Mouse (Mus musculus) Muller cell, postnatal 12 days (primary cell): ENCODE data around the gene Cd276.
A peak's percentile ranks its signal among the peaks of the same experiment; 100 is the strongest.

Experiments
- DNase-seq: peaks from one replicate; pipeline ENCODE4 v3.0.0-alpha.2; 2015; ENCODE audit errors: inconsistent ontology term

Gene Cd276

DNA sequence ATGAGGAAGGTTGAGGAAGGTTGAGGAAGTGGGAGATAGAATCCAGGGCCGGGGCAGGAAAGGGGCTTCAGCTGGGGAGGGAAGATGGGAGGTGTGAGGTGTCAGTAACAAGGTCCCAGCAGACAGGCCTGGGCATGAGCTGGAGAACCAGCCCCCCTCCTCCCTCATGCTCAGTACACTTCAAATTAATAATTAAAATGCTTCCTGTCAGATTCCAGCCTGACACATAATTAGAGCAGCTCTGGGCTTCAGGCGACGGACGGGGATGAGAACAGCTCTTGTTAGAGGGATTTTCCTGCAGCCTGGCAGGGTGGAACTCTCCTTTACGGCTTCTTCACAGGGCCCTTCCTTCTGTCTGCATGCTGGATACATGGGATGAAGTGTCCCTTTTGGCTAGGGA is 41.5 kb downstream of the Cd276 start:
- peak; percentile 75 for DNase-seq

DNA sequence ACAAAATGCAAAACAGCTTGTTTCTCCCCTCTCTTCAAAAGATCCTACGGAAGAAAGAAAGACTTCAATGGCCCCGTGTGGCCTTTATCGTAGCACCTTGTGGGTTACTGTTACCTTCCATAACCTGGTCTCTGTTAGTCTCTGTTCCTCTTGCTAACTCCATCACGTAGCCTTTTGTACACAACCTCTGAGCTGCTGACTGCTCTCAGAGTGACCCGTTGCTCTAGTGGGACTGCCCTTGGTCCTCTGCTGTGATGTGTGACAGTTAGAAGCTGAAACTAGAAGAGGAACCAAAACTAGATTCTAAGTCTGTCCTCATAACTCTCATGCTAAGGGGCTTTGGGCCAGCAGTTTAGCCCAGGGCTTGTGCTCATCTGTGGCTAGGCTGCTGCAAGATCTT is 44.8 kb downstream of the Cd276 start:
- DNase-seq, result no peak

DNA sequence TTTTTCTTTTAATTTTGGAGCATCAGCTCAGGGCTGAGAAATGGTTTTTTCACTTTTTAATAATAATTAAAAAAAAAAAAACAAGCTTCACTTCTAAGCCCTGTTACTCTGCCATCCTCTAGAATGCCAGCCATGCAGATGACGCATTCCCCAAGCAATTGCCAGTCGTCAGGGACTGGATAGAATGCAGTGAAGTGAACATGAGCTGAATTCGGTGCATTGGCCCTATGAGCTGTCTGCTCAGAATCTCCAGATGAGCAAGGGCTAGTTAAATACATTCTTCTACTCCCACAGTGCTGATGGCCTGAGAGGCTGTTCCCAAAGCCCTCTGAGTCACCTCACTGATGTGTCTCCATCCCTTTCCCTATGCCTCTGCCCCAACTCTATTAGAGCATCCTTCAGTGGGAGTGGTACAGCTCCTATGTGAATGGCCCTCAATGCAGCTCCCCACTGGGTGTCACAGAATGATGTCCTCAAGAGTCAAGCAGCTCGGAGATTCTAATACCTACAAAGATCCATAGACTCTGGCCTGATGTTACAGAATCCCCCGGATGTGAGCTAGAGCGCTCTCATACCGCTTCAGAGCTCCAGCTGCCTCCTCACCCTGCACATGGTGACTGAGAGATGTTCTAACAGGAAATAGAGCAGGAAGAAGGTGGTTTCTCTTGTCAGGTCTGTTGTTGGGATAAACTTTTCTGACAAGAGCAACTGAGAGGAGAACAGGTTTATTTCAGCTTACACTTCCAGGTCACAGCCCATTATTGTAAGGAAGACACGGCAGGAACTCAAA is 47.8 kb downstream of the Cd276 start:
- DNase-seq, result peak; percentile 83

DNA sequence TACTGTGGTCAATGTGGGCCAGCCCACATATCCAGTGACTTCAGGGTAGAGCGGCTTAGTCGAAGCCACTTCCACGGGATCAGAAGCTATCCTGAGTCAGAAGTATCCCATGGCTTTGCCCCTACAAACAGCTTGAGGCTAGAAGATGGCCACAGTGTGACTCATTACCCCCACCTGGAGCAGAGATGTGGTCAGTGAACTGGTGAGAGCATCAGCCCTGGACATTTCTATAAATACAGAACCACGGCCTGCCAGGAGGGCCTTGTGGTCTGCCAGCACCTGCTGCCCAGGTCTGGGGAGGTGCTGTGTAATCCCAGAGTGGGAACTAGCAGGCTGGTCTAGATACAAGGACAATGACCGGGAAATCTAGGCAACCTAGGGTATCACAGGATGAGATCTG is 54.3 kb downstream of the Cd276 start:
- peak; percentile 40 for DNase-seq

DNA sequence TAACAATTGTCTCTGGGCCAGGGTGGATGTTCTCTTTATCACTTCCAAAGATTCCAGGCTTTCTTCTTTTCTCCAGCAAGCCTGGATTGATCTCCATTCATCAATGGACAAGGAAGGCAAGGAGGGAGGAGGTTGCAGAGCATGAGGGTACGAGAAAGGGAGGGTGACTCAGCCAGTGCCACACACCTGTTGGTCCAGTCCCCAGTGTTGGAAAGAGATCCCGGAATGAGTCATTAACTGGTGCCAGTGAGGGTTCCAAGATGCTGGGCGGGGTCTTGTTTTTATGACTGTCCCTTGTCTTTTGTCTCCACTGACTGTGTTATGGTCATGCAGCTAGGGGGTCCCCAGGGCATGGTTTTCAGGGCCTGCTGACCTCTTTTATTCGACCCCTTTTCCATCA is 57.3 kb downstream of the Cd276 start:
- DNase-seq, result no peak

DNA sequence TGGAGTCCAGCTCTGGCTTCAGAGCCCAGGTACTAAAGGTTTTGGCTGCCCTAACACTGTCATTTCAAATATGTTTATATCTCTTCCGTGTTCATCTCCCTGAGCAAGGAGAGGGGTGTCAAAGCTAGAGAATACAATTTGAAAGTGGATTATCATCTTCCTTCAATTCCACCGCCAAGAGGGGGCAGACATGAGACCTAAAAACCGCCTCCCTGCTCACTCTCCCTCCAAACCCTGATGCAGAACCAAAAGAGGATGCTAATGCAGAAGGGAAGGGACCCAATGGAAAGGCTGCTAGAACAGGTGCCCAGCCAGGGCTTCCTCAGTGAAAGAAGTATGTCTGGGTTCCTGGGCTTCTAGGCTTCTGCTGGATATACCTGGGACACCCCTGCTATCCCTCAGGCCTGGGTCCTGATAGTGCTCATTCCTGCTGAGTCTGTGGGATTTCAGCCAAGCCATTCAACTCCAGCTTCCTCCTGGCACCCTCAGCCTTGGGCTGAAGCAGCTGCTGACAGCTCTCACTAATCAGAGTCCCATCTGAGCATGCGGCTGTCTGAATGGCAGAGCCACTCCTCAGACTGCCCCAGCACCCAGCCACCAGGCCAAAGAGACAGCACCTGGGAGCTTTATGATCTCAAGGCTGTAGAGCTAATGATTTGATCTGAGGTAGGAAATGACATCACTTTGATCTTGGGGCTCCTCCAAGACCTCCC is 58.6 kb downstream of the Cd276 start:
- peak; percentile 26 for DNase-seq

DNA sequence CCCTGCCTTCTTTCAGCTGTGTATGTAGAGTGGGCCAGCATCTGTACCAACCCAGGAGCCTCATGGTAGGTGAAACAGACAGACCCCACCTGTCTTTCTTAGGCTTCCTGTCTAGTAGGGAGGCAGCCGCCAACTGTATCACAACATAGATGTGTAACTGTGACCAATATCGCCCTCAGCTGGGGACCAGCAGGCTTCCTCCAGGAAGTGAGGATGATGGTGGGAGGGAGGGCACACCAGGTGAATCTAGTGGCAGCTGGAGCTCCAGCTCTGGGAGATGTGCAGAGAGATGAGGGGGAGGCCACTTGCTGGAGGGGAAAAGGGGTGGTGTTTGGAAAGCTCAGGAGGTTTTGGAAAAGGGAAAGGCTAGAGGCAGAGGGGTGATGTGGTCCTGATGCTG is 60.2 kb downstream of the Cd276 start:
- DNase-seq, result no peak

DNA sequence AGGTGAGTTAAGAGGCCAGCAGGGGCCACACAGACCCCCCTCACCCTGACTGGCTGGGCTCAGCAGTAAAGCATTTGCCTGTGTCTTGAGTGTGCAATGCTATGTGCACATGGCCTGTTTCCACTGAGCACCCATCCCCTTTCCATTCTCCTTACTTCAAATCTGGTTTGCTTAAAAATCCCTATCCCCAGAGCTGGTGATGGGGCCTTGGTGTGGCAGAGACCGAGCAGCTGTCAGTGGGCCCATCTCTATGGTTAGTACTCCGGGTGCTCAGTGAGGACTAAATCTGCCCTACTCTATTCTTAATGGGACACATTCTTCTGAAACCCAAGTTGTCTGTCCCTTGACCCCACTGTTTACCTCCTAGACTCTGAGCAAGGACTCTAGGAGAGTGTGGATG is 64.8 kb downstream of the Cd276 start:
- DNase-seq, result no peak

DNA sequence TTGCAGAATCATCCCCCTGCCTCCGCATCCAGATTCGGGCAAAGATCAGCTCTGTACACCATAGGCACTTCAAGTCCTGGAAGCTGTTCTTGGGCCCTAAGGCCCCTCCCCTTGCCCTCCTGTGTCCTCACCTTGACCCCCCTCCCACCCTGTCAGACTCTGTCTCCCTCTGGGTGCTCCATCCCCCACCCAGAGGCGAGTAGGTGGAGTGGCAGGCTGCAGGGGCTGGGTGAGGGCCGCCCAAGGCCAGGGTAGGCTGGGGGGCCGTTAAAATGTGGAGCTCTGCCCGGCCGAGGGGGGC is 65.4 kb downstream of the Cd276 start:
- DNase-seq, result no peak

DNA sequence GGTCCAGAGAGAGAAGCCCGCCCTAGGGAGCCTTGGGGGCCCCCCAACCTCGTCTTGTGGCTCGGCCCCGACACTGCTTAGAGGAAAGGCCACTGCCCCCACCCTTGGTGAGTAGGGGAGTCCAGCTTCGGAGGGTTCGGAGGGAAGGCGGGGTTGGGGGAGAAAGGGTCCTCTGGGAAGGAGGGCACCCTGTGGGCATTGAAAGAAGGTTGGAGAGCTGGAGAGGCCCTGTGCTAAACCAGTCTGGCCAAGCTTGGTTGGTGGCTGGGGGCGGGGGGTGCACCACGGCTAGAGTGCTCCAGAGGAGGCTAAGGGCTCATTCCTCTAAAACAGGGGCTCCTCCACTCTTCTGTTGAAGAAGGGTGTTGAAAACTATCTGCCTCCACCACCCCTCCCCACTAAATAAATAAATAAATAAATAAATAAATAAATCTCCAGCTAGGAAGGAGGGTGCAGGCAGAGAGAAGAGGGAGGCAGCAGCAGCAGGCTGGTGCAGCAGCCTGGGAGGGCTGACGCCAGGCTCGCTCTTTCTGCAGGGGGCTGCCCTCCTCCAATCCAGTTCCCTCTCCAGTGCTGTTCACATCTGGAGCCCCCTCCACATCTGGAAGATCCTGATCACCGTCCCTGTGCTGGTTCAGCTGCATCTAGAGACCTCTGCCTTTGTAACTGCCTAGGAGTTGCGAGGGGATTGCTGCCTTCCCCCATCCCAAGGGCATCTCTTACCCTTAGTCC is 65.9 kb downstream of the Cd276 start:
- peak; percentile 42 for DNase-seq

DNA sequence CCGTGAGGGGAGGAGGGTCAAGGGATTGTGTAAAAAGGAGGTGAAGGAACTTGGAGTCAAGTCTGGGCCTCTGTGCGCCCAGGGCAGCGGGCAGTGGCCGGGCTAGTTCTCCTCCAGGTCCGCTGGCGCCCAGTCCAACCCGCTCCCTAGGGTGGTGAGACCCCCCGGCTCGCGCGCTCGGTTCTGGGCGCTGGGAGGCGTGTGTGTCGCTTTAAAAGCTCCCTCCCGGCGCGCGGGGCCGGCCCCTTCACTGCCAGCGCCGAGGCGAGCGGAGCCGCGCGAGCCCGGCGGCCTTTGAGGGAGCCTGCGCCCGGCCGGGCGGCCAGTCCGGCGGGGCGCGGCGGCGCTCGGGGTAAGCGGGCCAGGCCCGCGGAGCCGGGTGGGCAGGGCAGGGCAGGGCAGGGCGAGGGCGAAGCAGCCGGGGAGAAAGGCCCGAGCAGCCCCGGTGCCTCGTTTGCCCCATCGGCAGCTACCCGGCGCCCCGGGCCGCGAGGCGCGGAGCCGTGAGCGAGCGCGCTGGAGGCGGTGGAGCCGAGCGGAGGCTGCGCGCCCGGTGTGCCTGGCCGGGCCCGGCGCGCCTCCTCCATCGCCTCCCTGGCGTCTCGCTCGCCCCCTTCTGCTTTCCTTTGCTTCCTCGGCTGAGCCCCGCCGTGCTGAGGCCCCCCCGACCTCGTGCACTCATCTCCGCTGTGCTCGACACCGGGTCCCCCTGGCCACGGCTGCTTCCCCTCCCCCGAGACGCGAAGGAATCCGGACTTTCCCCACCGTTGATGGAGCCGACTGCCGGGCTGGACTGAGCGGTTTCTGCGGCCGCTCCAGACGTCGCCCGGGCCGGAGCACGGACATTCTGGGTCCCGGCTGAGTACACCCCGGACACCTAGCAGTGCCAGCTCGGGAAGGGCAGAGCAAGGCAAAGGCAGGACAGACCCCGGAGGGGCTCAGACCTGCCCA is 67.1 kb downstream of the Cd276 start, which contains the start of gene Insyn1:
Gene Insyn1, plus strand, starts transcription at position 753 of the 951 bp plus-strand sequence.
- peak; percentile 78 for DNase-seq

DNA sequence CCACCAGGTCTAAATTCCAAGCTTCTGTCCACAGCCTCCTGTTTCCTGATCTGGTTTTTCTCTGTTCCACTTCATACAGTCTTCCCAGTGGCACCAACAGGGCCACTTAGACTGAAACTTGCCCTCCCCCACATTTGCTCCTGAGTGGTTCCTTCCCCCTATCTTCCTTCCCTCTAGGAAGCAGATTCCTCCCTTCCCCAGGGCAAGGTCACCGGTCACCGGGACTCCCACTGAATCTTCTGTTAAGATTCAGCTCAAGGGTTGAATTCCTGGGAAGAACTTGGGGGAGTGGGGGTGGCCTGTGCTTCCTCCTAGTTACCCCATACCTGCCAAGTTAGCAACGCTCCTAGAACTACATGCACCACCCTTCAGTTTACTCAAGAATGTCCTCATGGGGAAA is 68.2 kb downstream of the Cd276 start:
- DNase-seq, result no peak
